Mouse (Mus musculus) CD4-positive, CD25-positive, alpha-beta regulatory T cell (primary cell): ENCODE data around the gene Tmprss7. TPM values are rescaled to one million over a fixed set of nuclear protein-coding genes. Genes with fewer than 3 reads are reported as not detected.

Experiments used
- polyA plus RNA-seq: library from polyadenylated mRNA; unstranded; fragments of 100-300 nt; shearing (Covaris generic); gene quantifications from one replicate; pipeline ENCODE4 v1.2.1, GENCODE M21; 2017

The Tmprss7 gene
- not detected for polyA plus RNA-seq

GRCm38 (mm10) chr16:45693558-45693957 is at the start of gene Tmprss7:
Tmprss7 (minus strand) TSS chr16:45693658.

GRCm38 (mm10) chr16:45742615-45743476 is 49.4 kb upstream of the Tmprss7 start, which contains the start of gene Abhd10:
Abhd10 (minus strand) TSS chr16:45742955.

DNA sequence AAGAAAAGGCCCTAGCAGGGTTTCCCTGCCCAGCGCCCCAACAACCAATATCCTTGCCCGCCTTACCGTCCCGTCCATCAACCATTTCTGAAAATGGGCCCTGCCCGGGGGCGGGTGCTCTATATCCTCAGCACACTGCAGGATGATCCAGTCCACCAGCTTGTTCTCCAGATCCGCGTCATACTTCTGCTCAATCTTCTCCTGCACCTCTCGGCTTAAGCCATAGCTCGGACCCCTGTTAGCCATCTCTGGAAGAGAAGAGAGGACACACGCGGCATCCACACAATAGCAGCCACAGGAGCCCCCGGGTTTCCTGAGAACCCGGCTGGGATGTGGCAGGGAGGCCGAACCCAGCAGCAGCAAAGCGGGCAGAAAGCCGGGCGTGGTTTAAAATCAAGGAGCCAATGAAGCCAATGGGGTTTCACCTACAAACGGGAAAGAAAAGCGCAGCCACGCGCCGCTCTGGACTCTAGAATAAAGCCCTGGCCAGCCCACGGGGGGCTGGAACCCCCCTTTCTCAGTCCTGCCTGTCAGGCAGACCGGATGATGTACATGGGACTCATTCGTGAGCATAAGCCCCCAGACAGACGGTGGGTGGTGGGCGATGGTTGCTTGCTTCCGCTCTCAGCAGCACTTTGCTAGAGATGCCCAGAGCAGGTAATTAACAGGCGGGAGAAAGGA is 30.7 kb upstream of the Tmprss7 start, which contains the start of gene Tagln3:
TSS of gene Tagln3 (minus strand) at position 548 of the 681 bp plus-strand sequence.

GRCm38 (mm10) chr16:45653934-45654332 is 39.5 kb downstream of the Tmprss7 start, which contains the start of gene BC016579:
BC016579 (minus strand) TSS chr16:45654068.

DNA sequence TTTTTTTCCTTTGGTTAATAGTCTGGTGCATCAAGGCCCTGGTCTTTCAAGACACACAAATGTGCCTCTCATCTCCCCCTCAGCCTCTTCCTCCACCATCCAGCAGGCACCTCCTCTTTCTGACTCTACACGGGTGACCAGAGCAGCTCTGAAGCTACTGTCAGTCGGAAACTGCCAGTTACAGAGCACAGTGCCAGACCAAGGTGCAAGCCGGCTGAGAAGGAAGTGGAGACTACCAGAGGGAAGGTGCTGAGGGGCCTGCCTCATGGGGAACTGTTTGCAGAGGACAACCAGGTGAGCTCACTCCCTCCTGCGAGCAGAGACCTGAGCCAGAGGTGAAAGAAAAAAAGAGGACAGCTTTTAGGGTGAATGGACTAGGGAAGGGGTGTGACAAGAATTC is 83.2 kb downstream of the Tmprss7 start, which contains the start of gene Gcsam:
TSS of gene Gcsam (plus strand) at position 114 of the 400 bp plus-strand sequence.

Other genes starting within 250 kb of the Tmprss7 start
- gene Gm609, start 200.7 kb downstream of the Tmprss7 start, polyA plus RNA-seq: 0.19 TPM
- gene Gm17783, start 161.6 kb downstream of the Tmprss7 start, polyA plus RNA-seq: not detected
- not detected for gene Slc9c1, start 158.3 kb downstream of the Tmprss7 start, polyA plus RNA-seq
- 0.11 TPM for gene Gcsam, start 83.3 kb downstream of the Tmprss7 start, polyA plus RNA-seq
- gene BC016579, start 39.6 kb downstream of the Tmprss7 start, polyA plus RNA-seq: 0.19 TPM
- not detected for gene Tagln3, start 30.9 kb upstream of the Tmprss7 start, polyA plus RNA-seq
- gene Abhd10, start 49.3 kb upstream of the Tmprss7 start, polyA plus RNA-seq: 35.5 TPM